40 mouse cellular contexts compared by ENCODE assay signal in genomic region chr2:148995133-148995532, GRCm38 (mm10). TPM values are rescaled to one million over a fixed set of nuclear protein-coding genes. Genes with fewer than 3 reads are reported as not detected.
"Had no signal": no experiment of that assay in that cellular context is flagged by ENCODE, and none has a peak within 500 bp of the region (broad histone marks: within the 10 kb centered on the region; RNA-seq: fewer than 3 reads in every experiment).

No protein-coding gene starts in this region.

- H3K27ac ChIP-seq: embryonic facial prominence, embryonic 10.5 days; embryonic facial prominence, embryonic 12.5 days; embryonic facial prominence, embryonic 13.5 days; embryonic facial prominence, embryonic 15.5 days; forebrain, embryonic 10.5 days; forebrain, embryonic 12.5 days; forebrain, embryonic 13.5 days; forebrain, embryonic 15.5 days; gastrocnemius, adult 2 months; heart, adult 2 months had no signal

- H3K27me3 ChIP-seq: embryonic facial prominence, embryonic 12.5 days; embryonic facial prominence, embryonic 13.5 days; embryonic facial prominence, embryonic 15.5 days; forebrain, embryonic 12.5 days; forebrain, embryonic 13.5 days; forebrain, embryonic 15.5 days had no signal

- DNase-seq: cerebellum, adult 8-10 months; cerebellum, adult 9-10 months; cerebellum, adult 9-11 months; cerebellum, postnatal 10 days; cerebellum, postnatal 14 days; cerebellum, postnatal 25 days; cerebellum, postnatal 36 days; embryo, embryonic 11 days; forebrain, postnatal 0 days; gastrocnemius, adult 2 months; gastrocnemius, postnatal 10 days; gastrocnemius, postnatal 14 days; gastrocnemius, postnatal 25 days; gastrocnemius, postnatal 36 days; heart, adult 11 months; heart, adult 18-20 months; heart, adult 2 months had no signal

- ATAC-seq: forebrain, embryonic 13.5 days; forebrain, embryonic 14.5 days; forebrain, embryonic 15.5 days; forebrain, embryonic 16.5 days; forebrain, postnatal 0 days had no signal

- H3K36me3 ChIP-seq: embryonic facial prominence, embryonic 10.5 days; embryonic facial prominence, embryonic 12.5 days; embryonic facial prominence, embryonic 13.5 days; embryonic facial prominence, embryonic 15.5 days; forebrain, embryonic 10.5 days; forebrain, embryonic 12.5 days; forebrain, embryonic 15.5 days had no signal

- H3K9me3 ChIP-seq: embryonic facial prominence, embryonic 10.5 days; embryonic facial prominence, embryonic 12.5 days; embryonic facial prominence, embryonic 13.5 days; embryonic facial prominence, embryonic 15.5 days; forebrain, embryonic 10.5 days; forebrain, embryonic 12.5 days; forebrain, embryonic 15.5 days had no signal

- H3K4me2 ChIP-seq: embryonic facial prominence, embryonic 12.5 days; embryonic facial prominence, embryonic 13.5 days; embryonic facial prominence, embryonic 15.5 days; forebrain, embryonic 12.5 days; forebrain, embryonic 13.5 days; forebrain, embryonic 15.5 days had no signal

- H3K4me3 ChIP-seq: embryonic facial prominence, embryonic 10.5 days; embryonic facial prominence, embryonic 12.5 days; embryonic facial prominence, embryonic 13.5 days; embryonic facial prominence, embryonic 15.5 days; erythroblast, embryonic 14.5 days; forebrain, embryonic 10.5 days; forebrain, embryonic 12.5 days; forebrain, embryonic 13.5 days; forebrain, embryonic 15.5 days; gastrocnemius, adult 2 months; heart, adult 2 months had no signal

- H3K4me1 ChIP-seq: embryonic facial prominence, embryonic 10.5 days; embryonic facial prominence, embryonic 12.5 days; embryonic facial prominence, embryonic 13.5 days; embryonic facial prominence, embryonic 15.5 days; forebrain, embryonic 10.5 days; forebrain, embryonic 12.5 days; forebrain, embryonic 13.5 days; forebrain, embryonic 15.5 days had no signal

- H3K9ac ChIP-seq: embryonic facial prominence, embryonic 12.5 days; embryonic facial prominence, embryonic 13.5 days; embryonic facial prominence, embryonic 15.5 days; forebrain, embryonic 12.5 days; forebrain, embryonic 13.5 days; forebrain, embryonic 15.5 days; forebrain, postnatal 0 days had no signal

RNA-seq across cellular contexts. Expression of gene Gm1330, which starts 7.9 kb away (rescaled TPM):
- total RNA-seq: common myeloid progenitor, adult 5-6 weeks; forebrain, postnatal 0 days; gastrocnemius, adult 18-20 months; gastrocnemius, adult 2 months; gastrocnemius, adult 8-10 months; gastrocnemius, postnatal 10 days; gastrocnemius, postnatal 14 days; gastrocnemius, postnatal 25 days; gastrocnemius, postnatal 36 days; gastrocnemius, postnatal 4 days; granulocyte monocyte progenitor cell, adult 5-6 weeks; heart, adult 18-20 months; heart, adult 2 months; heart, adult 8-10 months had no signal
- polyA plus RNA-seq: cortical plate, adult 2 months; embryonic facial prominence, embryonic 10.5 days; embryonic facial prominence, embryonic 11.5 days; embryonic facial prominence, embryonic 12.5 days; embryonic facial prominence, embryonic 13.5 days; embryonic facial prominence, embryonic 14.5 days; embryonic facial prominence, embryonic 15.5 days; erythroblast, embryonic 14.5 days; forebrain, embryonic 10.5 days; forebrain, embryonic 11.5 days; forebrain, embryonic 12.5 days; forebrain, embryonic 13.5 days; forebrain, embryonic 14.5 days; forebrain, embryonic 15.5 days; forebrain, embryonic 16.5 days; forebrain, postnatal 0 days; frontal cortex, adult 2 months; gonadal fat pad, adult 2 months; heart, adult 2 months had no signal

RNA-seq across cellular contexts. Expression of gene Gm10750, which starts 21.9 kb away (rescaled TPM):
- total RNA-seq: common myeloid progenitor, adult 5-6 weeks; forebrain, postnatal 0 days; gastrocnemius, adult 18-20 months; gastrocnemius, adult 2 months; gastrocnemius, adult 8-10 months; gastrocnemius, postnatal 10 days; gastrocnemius, postnatal 14 days; gastrocnemius, postnatal 25 days; gastrocnemius, postnatal 36 days; gastrocnemius, postnatal 4 days; granulocyte monocyte progenitor cell, adult 5-6 weeks; heart, adult 18-20 months; heart, adult 2 months; heart, adult 8-10 months had no signal
- polyA plus RNA-seq: cortical plate, adult 2 months; embryonic facial prominence, embryonic 10.5 days; embryonic facial prominence, embryonic 11.5 days; embryonic facial prominence, embryonic 12.5 days; embryonic facial prominence, embryonic 13.5 days; embryonic facial prominence, embryonic 14.5 days; embryonic facial prominence, embryonic 15.5 days; erythroblast, embryonic 14.5 days; forebrain, embryonic 10.5 days; forebrain, embryonic 11.5 days; forebrain, embryonic 12.5 days; forebrain, embryonic 13.5 days; forebrain, embryonic 14.5 days; forebrain, embryonic 15.5 days; forebrain, embryonic 16.5 days; forebrain, postnatal 0 days; frontal cortex, adult 2 months; gonadal fat pad, adult 2 months; heart, adult 2 months had no signal
